Mouse (Mus musculus) thymus, postnatal 25 days (tissue): ENCODE data around the gene Ak3.
"Not testable (repeated sequence)": the region's sequence is repeated elsewhere in the genome, so short reads cannot be mapped to it uniquely, and the experiment has no call there.

Experiments
- DNase-seq: peaks from one replicate; pipeline ENCODE4 v3.0.0; 2022

The Ak3 gene

GRCm38 (mm10) chr19:29042143-29042542 lies 5.6 kb downstream of the Ak3 start:
- DNase-seq = no peak

DNA sequence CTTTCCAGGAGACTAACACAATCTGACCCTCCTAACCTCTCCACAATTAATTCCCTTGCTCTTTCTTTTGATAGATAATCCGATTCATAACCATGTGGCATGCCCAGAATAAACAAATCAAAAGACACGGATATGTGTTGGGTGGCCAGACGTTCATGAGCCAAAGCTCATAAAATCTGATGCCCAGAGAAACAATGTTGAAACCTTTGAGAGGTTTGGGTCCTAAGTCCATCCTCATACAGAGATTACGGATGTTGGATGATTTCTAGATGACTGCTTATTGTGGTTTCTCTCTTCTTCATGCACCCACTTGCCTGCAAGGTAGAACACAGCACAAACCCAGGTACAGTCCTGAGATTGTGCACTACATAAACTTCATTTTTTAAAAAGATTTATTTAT lies 7.6 kb downstream of the Ak3 start:
- DNase-seq = no peak

- DNase-seq = no peak
Observed at GRCm38 (mm10) chr19:29039334-29039733, 8.4 kb downstream of the Ak3 start.

DNA sequence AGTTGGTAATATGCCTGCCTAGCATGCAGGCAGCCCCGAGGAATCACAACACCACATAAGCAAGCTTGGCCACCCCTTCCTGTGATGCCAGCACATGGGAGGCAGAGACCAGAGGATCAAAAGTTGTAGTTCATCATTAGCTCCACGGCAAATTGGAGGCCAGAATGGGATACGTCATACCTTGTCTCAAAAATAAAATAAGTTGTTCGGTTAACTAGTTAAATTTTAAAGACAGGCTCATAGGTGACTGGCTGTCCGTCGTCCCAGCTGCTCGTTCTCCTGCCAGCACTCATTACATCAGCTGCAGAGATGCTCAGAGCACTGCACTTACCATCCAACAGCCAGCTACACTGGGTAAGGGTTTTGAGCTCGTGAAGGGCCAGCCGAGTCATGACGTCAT lies 10.2 kb downstream of the Ak3 start:
- no peak for DNase-seq

GRCm38 (mm10) chr19:29037026-29037425 lies 10.7 kb downstream of the Ak3 start:
- DNase-seq = no peak

DNA sequence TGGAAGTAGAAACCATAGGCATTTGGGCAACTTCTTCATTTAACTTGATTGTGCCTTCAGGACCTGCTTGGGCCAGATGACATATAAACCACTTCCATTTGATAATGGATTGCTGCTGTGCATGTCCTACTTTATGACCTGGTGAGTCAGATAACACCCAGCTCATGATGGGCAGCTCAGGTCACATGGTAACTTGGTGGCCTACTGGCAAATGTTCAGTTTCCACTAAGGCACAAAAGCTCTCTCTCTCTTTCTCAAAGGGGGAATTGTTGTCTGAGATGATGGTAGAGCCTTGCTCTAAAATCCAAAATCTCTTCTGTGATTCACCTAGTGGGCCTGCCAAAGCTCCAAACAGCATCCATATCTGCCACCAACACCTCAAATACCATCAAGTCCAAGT lies 15.1 kb downstream of the Ak3 start:
- DNase-seq = no peak

DNA sequence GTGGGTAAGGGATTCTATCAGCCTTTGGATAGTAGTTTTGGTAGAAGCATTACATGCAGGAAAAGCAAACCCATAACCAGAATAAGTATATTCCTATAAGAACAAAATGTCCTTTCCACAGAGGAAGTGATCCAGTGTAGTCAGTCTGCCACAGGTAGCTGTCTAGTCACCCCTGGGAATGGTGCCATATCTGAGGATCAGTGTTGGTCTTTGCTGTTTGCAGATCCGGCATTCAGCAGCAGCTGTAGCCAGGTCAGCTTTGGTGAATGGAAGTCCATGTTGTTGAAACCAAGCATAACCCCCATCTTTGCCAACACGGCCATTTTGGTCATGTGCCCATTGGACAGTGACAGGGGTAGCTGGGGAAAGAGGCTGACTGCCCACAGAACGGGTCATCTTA lies 16.0 kb downstream of the Ak3 start:
- no peak for DNase-seq

DNA sequence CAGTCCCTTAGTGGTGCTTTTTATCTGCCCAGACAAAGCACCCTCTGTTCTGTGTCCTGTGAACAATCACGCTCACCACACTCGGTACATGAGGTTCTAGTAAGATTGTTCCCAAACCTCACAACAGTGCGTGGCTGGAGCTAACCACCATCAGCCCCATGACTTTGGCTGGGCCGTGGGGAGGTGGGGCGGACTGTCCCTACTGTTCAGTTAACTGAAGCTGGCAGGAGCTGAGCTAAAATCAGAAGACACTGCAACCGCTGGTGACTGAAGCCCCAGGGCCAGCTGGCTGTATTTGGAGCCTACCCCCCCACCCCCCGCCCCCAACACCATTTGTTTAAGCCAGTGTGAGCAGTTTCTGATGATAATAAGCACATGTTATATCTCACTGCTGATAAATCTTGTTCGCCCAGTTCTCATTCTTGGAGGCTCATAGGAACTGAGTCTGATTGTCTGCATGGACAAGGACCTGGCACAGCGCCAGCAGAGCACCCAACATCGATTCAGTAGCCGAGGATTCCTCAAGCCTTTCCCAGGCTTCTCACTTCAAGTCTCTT lies 23.3 kb downstream of the Ak3 start:
- DNase-seq = no peak

DNA sequence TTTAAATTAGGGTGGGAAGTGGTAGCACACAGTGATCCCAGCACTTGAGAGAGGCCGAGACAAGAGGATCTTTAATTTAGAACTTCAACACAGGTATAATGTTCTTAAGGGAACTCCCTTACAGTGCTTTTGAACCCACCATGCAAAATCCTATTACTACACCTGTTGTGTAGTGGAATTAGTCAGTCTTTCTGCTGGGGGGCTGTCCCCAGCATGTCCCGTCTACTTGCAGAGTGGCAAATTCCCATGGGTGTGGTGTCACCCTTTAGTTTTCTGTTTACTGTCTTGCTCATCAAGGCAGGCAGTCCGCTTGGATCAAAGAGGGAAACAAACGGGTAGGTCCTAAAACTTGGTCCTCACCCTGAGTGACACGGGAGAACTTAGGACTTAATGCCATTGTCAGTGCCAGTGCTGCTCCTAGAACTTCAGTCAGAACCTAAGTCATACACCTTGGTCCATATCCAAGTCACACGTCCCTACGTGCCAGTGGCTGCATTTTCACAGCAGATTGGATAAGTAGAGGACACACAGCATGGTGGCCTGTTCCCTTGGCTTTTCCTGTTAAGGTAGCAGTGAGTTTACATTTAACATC lies 25.9 kb downstream of the Ak3 start:
- no peak for DNase-seq

DNA sequence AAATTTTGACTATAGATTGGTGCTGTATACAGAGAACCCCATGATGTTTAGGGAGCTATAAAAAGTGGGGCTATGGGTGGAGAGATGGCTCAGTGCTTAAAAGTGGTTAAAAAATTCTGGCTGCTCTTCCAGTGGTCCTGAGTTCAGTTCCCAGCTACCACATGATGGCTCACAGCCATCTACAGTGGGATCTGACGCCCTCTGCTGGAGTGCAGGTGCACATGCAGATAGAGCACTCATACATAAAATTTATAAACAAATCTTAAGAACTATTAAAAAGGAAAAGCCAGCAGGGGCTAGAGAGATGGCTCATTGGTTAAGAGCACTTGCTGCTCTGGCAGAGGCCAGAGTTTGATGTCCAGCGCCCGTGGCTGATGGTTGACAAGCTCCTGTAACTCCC lies 28.1 kb downstream of the Ak3 start:
- DNase-seq = no peak

- DNase-seq = no peak
Observed at GRCm38 (mm10) chr19:29016786-29017185, 31.0 kb downstream of the Ak3 start.

DNA sequence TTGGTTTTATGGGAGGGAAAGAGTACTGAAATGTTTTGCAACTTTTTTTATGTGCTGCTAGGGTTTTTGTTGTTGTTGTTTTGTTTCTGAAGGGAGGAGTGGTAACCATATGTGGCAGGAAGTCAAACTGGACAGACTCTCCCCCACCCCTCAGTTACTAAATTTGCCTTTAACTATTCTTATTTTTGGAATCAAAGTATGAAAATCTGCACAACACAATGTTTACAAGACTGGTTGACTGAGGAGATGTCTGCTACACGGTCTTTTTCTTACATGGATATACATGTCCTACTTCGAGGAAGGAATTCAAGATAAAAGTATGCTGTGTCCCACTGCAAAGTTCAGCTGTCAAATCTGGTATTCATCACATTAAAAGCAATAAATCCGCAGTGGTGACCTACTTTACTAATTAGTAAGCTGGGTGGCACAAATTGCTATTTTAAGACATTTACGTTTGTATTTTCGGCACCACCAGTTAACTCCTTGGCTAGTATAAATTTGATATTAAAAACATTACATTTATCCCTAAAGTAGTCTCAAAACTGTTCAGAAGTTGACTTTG lies 31.5 kb downstream of the Ak3 start:
- no peak for DNase-seq

DNA sequence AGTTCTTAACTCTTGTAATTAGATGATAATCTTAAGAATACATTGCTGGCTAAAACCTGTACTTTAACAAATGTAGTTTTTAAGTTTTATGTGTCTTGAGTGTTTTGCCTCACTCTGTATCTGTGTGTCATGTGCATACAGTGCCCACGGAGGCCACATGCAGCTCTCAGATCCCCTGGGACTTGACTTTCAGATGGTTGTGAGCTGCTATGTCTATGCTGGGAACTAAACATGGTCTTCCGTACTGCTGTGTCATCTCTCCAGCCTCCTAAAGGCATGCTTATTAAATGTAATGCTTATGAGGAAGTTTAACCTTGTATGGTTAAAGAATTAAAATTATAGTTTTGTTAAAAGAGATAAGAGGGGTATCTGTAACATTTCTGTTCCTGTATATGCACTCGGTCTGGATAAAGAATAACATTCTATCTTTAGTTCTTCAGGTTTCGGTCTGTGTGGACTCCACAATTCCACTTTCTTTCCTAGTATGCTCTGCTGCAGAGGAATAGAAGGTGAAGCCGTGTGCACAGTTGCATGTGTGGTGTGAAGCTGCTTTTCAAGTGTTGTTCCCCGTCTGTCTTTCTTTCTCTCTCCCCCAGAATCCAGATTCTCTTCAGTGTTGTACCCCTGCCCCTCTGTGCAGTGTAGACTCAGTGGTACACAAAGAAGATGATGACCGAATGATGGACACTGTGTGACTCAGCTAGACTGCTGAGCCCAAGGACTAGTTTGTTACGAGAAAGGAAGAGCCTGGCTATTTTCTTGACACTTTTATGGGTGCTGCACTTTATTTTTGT lies 32.2 kb downstream of the Ak3 start:
- DNase-seq = no peak

DNA sequence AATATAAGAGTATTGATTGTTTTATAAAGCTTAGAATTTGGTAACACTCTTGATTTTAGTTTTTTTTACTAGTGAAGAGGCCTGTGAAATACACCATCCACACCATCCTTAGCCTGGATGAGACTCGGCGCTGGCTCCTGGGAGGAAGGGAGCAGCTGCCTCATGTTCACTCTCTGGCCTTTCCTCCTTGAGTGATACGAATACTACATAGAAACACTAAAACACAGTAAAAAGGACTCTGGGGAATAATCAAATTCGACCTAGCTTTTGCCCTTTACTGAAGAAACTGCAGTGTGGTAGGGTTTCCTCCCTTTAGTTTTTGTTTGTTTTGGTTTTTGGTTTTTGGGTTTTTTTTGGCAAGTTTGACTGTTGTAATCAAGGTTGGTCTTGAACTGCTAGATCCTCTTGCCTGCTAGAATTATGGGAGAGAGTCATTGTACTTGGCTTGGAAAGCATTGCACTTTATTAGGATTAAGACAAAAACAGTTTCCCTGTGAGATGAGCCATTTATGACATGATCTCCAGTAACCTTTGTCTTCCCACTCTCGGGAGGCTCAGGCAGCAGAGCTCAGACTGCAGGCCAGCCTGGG lies 33.2 kb downstream of the Ak3 start:
- no peak for DNase-seq

- no peak for DNase-seq
Observed at GRCm38 (mm10) chr19:29011355-29011990, 36.3 kb downstream of the Ak3 start.

GRCm38 (mm10) chr19:29009046-29009445 lies 38.7 kb downstream of the Ak3 start:
- DNase-seq = no peak

DNA sequence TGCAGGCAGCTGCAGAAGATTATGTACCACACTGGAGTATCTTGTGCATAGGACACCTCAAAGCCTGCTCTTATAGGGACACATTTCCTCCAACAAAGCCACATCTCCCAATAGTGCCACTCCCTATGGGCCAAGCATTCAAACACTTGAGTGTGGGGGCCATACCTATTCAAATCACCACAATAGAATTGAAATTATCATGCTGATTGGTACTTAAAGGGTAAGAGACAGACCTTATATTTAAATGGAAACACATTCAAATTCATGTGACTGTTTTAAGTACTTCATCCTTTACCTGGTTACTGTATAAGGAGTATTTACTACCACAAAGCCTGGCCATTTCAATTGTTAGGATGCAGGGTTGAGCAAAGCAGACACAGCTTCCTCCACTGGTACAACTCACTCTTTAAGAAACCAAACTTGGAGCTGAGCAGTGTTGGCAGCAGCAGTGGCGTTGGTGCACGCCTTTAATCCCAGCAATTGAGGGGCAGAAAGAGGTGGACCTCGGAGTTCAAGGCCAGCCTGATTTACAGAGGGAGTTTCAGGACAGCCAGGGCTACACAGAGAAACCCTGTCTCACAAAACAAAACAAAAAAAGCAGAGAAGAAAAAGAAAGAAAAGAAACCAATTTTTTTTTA lies 39.6 kb downstream of the Ak3 start:
- no peak for DNase-seq

DNA sequence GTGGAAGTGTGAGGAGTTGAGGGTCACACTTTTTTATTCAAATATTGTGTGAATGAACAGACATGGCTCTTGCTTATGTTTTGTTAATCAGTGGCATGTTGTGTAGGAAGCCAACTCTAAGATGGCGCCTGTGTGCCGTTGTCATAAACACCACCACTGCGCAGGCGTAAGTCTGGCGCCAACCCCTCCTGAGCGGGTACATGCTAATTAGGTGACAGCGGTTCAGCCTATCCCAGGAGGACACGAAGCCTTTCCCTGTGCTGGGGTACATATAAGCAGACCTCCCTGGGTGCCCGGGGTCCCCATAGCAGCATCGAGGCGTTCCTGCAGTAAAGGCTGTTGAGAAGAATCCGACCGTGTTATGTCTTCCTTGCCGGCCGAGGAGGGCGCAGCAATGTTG lies 47.4 kb downstream of the Ak3 start:
- not testable (repeated sequence) for DNase-seq

DNA sequence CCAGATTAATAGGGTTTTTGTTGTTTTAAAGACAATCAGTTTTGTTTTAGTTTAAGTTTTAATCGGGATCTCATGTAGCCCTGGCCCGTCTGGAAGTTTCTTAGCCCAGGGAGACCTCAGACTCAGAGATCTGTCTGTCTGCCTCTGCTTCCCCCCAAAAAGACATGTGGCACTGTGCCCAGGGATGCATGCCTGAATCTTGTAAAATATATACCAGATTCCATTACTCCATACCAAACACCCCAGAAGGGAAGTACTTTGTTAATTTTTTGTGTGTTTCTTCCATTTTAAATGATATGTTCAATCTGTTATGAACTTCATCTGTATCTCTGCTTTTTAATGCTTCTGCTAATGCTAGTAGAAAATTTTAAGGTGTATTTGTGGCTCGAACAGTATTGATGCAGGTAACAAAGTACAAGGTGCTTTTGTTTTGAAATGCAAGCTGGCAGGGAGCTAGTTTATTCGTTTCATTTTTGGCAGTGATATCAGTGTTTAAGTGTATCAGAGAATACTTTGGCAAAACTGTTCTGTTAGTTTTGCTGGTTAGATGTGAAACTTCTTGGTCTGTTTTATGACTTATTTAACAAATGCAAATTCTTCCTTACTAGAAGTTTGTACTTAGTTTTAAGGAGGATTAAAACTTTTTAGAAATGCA lies 49.7 kb downstream of the Ak3 start:
- no peak for DNase-seq

GRCm38 (mm10) chr19:28995366-28995765 lies 52.4 kb downstream of the Ak3 start:
- no peak for DNase-seq

DNA sequence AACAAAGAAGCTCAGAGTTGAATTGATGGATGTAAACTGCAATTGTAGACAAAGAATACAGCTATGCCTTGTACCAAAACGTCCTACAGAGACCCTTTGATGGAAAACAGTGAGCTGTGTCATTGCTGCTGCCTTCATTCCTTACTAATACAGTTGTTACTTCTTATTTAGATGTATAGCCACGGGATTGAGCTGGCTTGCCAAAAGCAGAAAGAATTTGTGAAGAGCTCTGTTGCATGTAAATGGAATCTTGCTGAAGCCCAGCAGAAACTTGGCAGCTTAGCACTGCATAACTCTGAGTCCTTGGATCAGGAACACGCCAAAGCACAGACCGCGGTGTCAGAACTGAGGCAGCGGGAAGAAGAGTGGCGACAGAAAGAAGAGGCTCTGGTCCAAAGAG lies 52.9 kb downstream of the Ak3 start:
- no peak for DNase-seq

- DNase-seq = no peak
Observed at GRCm38 (mm10) chr19:28991391-28991790, 56.4 kb downstream of the Ak3 start.
